Mouse (Mus musculus): ENCODE measurements around the gene Nol6. TPM values are rescaled to one million over a fixed set of nuclear protein-coding genes. Genes with fewer than 3 reads are reported as not detected.

Nol6 gene
- 64.4 TPM for polyA plus RNA-seq (2017; shearing (Covaris generic))

DNA sequence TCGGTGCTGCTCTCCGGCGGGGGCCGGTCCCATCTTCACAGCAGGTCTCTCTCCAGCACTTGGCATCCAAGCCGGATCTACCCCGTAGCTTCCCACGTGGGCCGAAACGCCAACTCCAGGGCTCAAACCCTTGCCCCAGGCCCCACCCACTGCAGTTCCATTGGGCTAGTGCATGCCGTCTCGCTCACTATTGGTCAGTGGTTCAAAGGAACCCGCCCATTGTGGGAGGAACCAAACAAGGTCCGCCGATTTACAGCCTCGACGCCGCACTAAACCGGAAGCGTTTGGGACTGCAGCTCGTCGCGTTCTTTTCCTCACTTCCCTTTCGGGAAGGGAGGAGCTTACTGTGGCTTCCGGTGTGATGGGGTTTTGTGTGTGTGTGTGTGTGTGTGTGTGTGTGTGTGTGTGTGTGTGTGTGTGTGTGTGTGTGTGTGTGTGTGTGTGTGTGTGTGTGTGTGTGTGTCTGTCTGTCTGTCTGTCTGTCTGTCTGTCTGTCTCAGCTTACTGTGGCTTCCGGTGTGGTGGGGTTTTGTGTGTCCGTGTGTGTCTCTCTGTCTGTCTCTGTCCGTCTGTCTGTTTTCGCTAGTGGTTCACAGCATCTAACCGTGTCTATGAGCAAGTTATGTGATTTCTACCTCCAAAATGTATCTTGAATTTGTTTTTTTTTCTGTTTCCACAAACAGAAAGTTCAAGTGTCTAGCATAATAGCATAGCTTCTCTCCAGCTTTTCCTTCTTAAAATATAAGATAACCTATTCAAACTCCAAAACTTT, at the start of gene Nol6:
TSS of gene Nol6 (minus strand) at position 276 of the 772 bp plus-strand sequence.

DNA sequence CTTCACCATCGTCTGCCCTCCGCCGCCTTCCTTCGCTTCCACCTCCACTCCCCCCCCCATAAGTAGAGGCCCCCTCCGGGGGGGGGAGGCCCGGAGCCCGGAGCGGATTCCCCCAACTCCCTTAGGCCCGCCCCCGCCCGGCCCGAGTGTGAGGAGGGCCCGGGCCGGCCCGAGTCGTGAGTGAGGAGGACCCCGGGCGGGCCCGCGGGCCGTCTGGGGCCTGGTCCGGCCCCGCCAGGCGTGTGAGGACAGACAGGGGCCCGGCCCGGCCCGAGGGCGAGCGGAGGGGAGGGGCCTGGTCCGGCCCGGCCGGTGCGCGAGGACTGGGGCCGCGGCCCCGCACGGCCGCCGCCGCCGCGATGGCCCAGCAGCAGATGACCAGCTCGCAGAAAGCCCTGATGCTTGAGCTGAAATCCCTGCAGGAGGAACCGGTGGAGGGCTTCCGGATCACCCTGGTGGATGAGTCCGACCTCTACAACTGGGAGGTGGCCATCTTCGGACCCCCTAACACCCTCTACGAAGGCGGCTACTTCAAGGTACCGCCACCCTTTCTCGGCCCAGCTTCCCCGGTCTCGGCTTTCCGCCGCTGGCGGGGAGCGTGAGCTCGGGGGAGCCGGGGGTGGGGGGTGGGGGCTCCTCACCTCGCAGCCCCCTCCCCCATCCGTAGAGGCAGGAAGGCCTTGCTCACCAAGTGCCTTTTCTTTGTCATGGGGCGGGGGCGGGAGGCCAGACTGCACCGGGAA, 11.6 kb upstream of the Nol6 start, which contains the start of gene Ube2r2:
TSS of gene Ube2r2 (plus strand) at position 33 of the 743 bp plus-strand sequence.

GRCm38 (mm10) chr4:41097871-41098576, 26.2 kb downstream of the Nol6 start, which contains the start of gene Aqp3:
Aqp3 (minus strand) TSS chr4:41098183.

Other genes with a start within 250 kb of the Nol6 start
- not detected for gene Spink4, start 204.4 kb downstream of the Nol6 start, polyA plus RNA-seq (2017; shearing (Covaris generic))
- 18.3 TPM for gene Bag1, start 176.2 kb downstream of the Nol6 start, polyA plus RNA-seq (2017; shearing (Covaris generic))
- gene Chmp5, start 176.0 kb downstream of the Nol6 start, polyA plus RNA-seq (2017; shearing (Covaris generic)): 91.2 TPM
- gene Nfx1, start 153.5 kb downstream of the Nol6 start, polyA plus RNA-seq (2017; shearing (Covaris generic)): 129 TPM
- gene Aqp7, start 76.3 kb downstream of the Nol6 start, polyA plus RNA-seq (2017; shearing (Covaris generic)): not detected
- 13.1 TPM for gene Aqp3, start 26.3 kb downstream of the Nol6 start, polyA plus RNA-seq (2017; shearing (Covaris generic))
- 30.6 TPM for gene Ube2r2, start 11.3 kb upstream of the Nol6 start, polyA plus RNA-seq (2017; shearing (Covaris generic))
- gene Ubap2, start 150.7 kb upstream of the Nol6 start, polyA plus RNA-seq (2017; shearing (Covaris generic)): 62.9 TPM
- gene Dcaf12, start 190.4 kb upstream of the Nol6 start, polyA plus RNA-seq (2017; shearing (Covaris generic)): 84.9 TPM
- gene Ubap1, start 224.5 kb upstream of the Nol6 start, polyA plus RNA-seq (2017; shearing (Covaris generic)): 106 TPM